Mouse (Mus musculus) heart, postnatal 36 days (tissue): ENCODE measurements around the gene Fam117b. TPM values are rescaled to one million over a fixed set of nuclear protein-coding genes. Genes with fewer than 3 reads are reported as not detected.

ENCODE experiments used
- DNase-seq, 2 experiments: peaks; one replicate each; pipeline ENCODE4 v3.0.0; 2021 to 2022
- intact Hi-C: fragments of 180-260 bp; cut with DNase I; formaldehyde crosslinking; loops from one replicate; pipeline ENCODE4 v1.15.1; 2025
- total RNA-seq, 2 experiments: library from RNA; stranded (reverse); gene quantifications; 2 replicates each; pipeline ENCODE4 v1.2.3; 2021

The Fam117b gene
- total RNA-seq, result 10 to 100 TPM; 14.3 to 19.3 TPM

DNA sequence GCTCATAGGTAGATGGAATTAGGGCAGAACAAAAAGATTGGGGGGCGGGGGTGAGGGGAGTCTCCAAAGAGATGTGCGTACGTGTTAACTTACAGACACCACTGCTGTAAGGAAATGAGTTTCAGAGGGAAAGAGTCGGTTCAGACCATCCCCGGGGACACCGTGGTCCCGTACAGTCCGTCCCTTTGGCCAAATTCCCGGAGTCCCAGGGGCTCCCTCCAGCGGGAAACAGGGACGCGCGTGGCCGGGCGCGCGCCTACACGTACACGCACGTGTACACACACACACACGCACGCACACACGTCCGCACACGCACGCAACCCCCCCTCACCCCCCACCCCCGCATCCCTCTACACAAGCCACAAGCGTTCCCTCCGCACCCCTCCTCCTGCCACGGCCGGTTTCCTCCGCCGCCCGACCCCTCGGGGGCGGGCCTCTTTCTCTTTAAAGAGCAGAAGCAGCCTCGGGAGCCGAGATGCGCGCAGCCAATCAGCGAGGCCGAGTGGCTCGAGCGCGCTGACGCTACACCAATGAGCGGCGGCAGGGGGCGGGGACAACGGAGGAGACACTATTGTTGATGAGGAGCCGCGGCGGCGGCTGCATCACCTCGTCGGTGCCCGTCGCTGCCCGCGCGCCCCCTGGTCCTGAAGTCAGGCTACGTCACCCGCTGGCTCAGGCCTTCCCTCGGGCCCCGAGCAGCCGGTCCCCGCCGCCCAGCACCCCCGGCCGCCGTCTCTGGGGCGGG lies at the start of gene Fam117b:
Gene Fam117b, plus strand, starts transcription at position 594 of the 745 bp plus-strand sequence.
- intact Hi-C loops, result loop anchor here (2.0 kb wide), 1 partner anchor 26 kb away; no protein-coding TSS in a partner anchor
- peak; percentile 95 to 97 for DNase-seq

- DNase-seq, result no peak
- intact Hi-C loops, result no loop called here
These were observed 44.8 kb upstream of the Fam117b start for GRCm38 (mm10) chr1:59868041-59868440.

GRCm38 (mm10) chr1:59874023-59874422 lies 38.8 kb upstream of the Fam117b start:
- no peak for DNase-seq
- intact Hi-C loops, result loop anchor here (5.0 to 10.0 kb wide), 2 partner anchors 109 to 172 kb away; partner anchors contain the start of gene Bmpr2

DNA sequence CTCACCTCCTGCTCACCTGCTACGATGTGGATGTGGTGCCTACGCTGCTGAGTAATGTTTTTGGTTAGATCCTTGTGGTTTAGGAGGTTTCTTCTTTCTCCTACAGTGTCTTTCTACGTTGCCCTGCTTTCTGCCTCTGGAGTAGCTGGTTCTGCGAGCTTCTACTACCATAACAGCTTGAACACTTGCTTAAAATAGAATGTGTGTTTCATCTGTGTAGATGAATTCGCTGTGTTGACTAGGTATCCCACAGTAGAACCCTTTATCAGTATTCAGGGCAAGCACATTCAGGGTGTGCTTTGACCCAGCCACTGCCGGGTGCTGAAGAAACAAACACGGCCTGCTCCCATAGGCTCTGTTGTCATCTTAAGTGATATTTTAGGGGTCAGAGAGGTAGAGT lies 34.7 kb upstream of the Fam117b start:
- intact Hi-C loops, result loop anchor here (10.0 kb wide), 1 partner anchor 113 kb away; the partner anchor contains the start of gene Bmpr2
- no peak for DNase-seq

DNA sequence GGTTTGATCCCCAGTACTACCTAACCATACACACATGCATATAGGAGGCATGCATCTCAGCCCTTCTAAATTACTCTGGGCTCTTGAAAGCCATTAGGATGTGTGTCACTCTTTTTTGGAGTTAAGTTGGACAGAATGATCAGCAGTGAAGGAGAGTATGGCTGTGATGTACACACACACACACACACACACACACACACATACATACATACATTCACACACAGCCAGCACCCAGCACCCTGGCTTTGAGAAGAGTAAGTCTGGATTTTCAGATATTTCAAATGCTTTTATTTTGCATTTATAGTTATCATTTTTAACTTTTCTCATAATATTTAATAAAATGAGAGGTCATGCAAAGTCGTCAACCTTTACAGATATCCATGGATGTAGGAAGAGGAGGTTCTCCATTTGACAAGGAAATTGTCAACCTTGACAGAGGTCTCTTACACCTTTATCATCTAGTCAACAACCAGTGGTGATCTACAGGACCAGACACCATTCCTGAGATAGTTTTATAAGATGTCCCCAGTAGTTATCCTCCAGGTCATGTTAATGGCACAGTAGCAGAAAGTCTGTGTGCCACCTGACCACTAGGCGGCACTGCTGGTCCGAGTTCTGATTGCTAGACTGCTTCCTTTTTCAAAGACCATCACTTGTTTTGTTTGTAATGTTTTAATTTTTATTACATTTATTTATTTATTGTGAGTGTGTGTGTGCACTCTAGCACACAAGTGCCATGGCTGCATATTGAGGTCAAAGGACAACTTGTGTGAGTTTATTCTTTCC lies 29.3 kb upstream of the Fam117b start:
- intact Hi-C loops, result loop anchor here (1.0 to 5.0 kb wide), 3 partner anchors 84 to 214 kb away; partner anchors contain the start of genes Carf and Wdr12
- DNase-seq, result peak; percentile 84 to 89

DNA sequence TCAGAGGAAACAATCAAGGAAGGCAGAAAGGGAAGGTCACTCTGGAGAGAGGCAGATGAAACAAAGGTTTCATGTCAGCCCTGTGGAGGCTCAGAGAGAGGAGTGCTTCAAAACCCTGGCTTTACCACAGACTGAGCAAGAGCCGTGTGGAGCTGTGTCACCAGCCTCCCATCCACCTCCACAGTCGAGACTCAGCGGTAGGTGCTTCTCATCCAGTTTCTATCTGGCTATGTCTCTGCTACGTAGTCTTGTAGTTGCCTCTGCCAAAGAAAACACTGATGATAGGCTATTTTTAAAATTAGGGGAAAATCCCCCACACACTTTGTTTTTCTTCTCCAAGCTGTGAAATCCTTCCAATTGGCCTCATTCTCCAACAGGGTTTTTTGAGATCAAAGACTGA lies 25.9 kb upstream of the Fam117b start:
- DNase-seq, result no peak
- intact Hi-C loops, result loop anchor here (2.0 kb wide), 1 partner anchor 26 kb away; the partner anchor contains the start of gene Fam117b

DNA sequence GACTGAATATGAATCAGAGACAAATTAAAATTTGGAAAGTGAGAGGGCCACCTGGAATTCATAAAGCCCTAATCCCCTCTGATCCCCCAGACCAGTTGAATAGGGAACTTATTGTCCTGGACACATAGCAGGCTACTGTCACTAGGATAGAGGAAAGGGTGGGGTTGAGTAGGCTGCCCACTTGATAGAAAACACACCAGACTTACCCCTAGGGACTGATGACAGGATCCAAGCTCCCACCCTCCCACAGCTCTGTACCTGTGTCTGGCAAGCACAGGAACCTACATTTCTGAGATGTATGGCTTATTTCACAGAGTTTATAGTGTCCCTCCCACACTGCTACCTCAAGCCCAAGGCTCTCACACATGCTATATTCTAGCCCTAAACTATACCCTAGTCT lies 24.8 kb upstream of the Fam117b start:
- intact Hi-C loops, result no loop called here
- DNase-seq, result no peak

- DNase-seq, result no peak
- intact Hi-C loops, result no loop called here
These were observed 21.6 kb upstream of the Fam117b start for GRCm38 (mm10) chr1:59891185-59891584.

DNA sequence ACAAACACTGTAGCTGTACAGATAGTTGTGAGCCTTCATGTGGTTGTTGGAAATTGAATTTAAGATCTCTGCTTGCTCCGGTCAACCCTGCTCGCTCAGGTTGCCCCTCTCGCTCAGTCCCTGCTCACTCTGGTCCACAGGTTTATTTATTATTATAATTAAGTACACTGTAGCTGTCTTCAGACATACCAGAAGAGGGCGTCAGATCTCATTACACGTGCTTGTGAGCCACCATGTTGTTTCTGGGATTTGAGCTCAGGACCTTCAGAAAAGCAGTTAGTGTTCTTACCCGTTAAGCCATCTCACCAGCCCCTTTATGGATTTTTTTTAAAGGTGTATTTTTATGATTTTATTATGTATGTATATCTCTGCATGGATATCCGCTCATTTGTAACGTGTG lies 20.0 kb upstream of the Fam117b start:
- no peak for DNase-seq
- intact Hi-C loops, result no loop called here

DNA sequence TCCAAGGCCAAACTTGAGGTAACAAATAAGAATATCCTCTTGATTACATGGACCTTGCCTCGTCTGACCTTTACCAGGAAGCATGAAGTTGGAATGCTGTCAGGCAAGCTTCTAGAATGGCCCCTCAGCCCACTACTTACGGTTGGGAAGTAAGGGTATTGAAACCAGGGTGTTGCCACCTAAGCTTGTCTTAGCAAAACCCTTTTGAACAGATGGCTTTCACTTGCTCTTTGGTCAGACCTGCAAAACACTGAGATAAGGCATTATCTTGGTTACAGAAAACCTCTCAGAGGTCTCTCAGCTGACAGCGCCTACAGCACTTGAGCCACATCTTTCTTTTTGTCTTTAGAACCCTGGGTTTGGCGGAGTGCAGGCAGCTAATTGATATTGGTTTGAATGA lies 18.8 kb upstream of the Fam117b start:
- DNase-seq, result no peak
- intact Hi-C loops, result no loop called here

DNA sequence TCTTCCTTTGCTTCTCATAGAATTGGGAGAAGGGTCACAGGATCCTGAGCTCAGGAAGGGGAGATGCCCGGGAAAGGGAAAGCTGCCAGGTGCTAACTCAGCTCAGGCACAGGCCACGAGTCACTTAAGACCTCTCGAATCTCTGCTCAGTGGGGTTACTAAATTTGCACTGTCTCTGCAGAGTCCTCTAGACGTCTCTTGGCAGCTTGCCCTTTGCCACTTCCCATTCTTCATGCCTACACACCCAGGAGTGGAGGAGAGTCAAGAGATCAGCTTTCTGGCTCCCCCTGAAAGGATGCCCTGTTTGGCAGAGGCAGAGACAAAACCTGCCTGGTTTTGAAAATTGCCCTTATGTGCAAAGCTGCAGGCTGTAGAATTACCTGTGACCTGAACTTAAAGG lies 17.4 kb upstream of the Fam117b start:
- peak; percentile 58 to 69 for DNase-seq
- intact Hi-C loops, result no loop called here

GRCm38 (mm10) chr1:59897147-59897798 lies 15.5 kb upstream of the Fam117b start:
- intact Hi-C loops, result no loop called here

GRCm38 (mm10) chr1:59899679-59900078 lies 13.1 kb upstream of the Fam117b start:
- intact Hi-C loops, result no loop called here
- no peak for DNase-seq

More at GRCm38 (mm10) chr1:59897147-59897798, 15.5 kb upstream of the Fam117b start:
- no peak for DNase-seq

DNA sequence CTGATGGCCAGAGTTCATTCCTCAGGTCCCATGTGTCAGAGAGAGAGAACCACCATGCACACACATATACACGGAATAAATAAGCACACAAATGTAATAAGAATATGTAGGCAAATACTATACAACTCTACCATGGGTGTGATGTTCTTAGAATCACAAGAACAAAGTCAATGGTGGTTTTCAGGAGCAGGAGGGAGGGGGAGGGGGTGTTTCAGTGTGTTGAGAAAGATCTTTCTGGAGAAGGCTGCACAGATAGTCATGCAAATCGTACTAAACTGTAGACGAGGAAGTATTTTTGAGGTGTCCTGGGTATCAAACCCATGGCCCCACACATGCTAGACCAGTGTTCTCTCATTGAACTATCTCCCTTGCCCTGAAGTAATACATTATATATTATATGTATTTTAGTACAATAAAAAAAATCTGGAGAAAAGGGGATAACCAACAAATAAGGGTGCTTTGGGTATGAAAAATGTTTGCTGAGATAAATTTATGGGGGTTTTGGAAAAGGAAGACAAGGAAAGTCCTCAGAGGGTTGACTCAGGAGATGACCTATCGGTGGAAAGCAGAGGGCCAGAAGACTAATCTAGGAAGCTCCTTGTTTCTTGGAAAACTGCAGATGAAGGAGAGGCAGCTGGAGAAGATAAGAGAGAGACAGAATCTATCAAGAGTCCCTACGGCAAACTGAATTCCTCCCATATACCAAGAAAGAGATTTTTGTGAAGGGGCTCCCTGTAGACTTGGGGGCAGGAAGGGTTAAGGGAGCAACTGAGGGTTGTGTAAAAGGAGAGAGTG lies 11.5 kb upstream of the Fam117b start:
- DNase-seq, result no peak
- intact Hi-C loops, result no loop called here

- intact Hi-C loops, result no loop called here
- peak in 1 of 2 experiments; percentile 30 for DNase-seq
These were observed 10.2 kb upstream of the Fam117b start for GRCm38 (mm10) chr1:59902634-59903033.

GRCm38 (mm10) chr1:59904630-59905295 lies 8.0 kb upstream of the Fam117b start:
- DNase-seq, result no peak
- intact Hi-C loops, result no loop called here

DNA sequence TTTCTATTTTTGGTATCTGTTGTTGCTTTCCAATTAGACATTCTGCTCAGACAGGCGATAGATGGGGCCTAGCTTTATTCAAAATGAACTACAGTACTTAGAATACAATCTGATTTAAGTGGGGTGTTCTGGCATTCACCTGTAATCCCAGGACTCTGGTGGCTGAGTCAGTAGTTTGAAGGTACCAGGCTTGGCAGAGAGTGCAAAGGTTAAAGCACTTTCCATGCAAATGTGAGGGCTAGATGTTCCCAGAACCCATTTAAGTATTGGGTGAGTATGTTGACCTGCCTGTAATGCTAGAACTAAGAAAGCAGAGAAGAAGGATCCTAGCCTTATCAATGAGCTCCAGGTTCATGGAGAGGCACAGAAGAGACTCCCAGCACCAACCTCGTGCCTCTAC lies 6.9 kb upstream of the Fam117b start:
- DNase-seq, result no peak
- intact Hi-C loops, result no loop called here

DNA sequence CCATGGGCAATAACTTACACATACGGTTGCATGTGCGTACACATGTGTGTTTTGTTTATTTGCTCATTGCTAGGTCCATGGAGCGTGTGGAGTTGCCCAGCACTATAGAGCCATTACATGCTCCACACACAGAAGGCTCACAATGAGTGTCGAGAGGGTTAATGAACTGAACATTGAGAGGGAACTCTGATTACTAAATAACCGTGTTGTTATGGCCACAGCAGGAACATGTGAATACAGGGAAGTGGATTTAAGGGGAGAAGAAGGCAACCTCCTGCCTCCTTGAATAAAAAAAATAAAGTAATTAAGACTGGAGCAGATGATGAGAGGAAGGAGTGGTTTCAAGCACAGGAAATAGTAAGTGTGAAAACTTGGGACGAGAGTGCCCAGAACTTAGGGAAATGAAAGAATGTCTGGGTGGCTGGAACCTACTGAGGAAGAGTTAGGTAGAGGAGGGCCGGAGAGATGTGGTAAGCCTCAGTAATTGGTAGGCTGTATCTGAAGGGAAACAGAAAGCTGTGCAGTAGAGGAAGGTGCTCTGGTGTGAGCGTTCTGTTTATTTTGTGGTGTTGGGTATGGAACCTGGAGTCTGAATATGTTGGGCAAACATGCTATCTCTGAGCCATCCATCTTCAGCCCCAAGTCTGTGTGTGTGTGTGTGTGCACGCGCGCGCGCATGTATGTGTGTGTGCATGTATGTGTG lies 5.8 kb upstream of the Fam117b start:
- intact Hi-C loops, result no loop called here
- DNase-seq, result no peak

- DNase-seq, result no peak
- intact Hi-C loops, result no loop called here
These were observed 5.1 kb upstream of the Fam117b start for GRCm38 (mm10) chr1:59907700-59908099.
